Mouse (Mus musculus) intestine, embryonic 15.5 days (tissue): ENCODE data around the gene Tnfrsf4. TPM values are rescaled to one million over a fixed set of nuclear protein-coding genes. Genes with fewer than 3 reads are reported as not detected.

Experiments used
- ATAC-seq: fragments of 200-750 bp; cut with Nextera tagmentation; 2 replicates; pipeline ENCODE4 v1.8.0; 2017; ENCODE audit warnings: moderate TSS enrichment, moderate library complexity
- H3K27ac ChIP-seq: fragments of 300-500 bp; sonication (generic); 2 replicates; pipeline ENCODE4 v1.5.1; 2015; ENCODE audit warnings: mild to moderate bottlenecking, inconsistent platforms
- H3K27me3 ChIP-seq: fragments of 300-500 bp; sonication (generic); replicated peaks from 2 replicates; pipeline ENCODE4 v1.6.1; 2015; ENCODE audit warnings: inconsistent platforms
- H3K36me3 ChIP-seq: fragments of 300-500 bp; sonication (generic); 2 replicates; pipeline ENCODE4 v1.6.1; 2015; ENCODE audit warnings: inconsistent platforms
- H3K4me1 ChIP-seq: fragments of 300-500 bp; sonication (generic); replicated peaks from 2 replicates; pipeline ENCODE4 v1.6.1; 2015; ENCODE audit warnings: inconsistent platforms
- H3K4me2 ChIP-seq: fragments of 300-500 bp; sonication (generic); replicated peaks from 2 replicates; pipeline ENCODE4 v1.6.1; 2015; ENCODE audit warnings: mild to moderate bottlenecking, inconsistent platforms
- H3K4me3 ChIP-seq: fragments of 300-500 bp; sonication (generic); replicated peaks from 2 replicates; pipeline ENCODE4 v1.5.1; 2015; ENCODE audit warnings: inconsistent platforms
- H3K9ac ChIP-seq: fragments of 300-500 bp; sonication (generic); 2 replicates; pipeline ENCODE4 v1.6.1; 2015; ENCODE audit warnings: inconsistent platforms
- H3K9me3 ChIP-seq: fragments of 300-500 bp; sonication (generic); 2 replicates; pipeline ENCODE4 v1.6.1; 2016; ENCODE audit warnings: inconsistent platforms
- WGBS: fragments of 180-500 bp; shearing (Covaris S2); methylation state at CpG from one replicate; pipeline ENCODE4 v1.1.7; 2015; 5-methylcytosine and 5-hydroxymethylcytosine counted together
- microRNA counts: library from miRNA; unstranded; fragments of <30 nt; microRNA quantifications from one replicate; lab custom pipeline; 2016
- polyA plus RNA-seq: library from polyadenylated mRNA; unstranded; fragments of >200 nt; fragmentation: Nextera tagmentation; extraction: Ambion mirVana; gene quantifications from 2 replicates; pipeline ENCODE4 v1.2.1, GENCODE M21; 2015

Tnfrsf4 gene
- polyA plus RNA-seq, 1 experiment from 2014 or later = 0.49 TPM

GRCm38 (mm10) chr4:156055173-156055572, 41.5 kb downstream of the Tnfrsf4 start:
- peak overlapping the region; percentile 71 for H3K27ac ChIP-seq
- peaks cover 17% of the 10 kb centered on the region for H3K4me1 ChIP-seq
- peak overlapping the region; percentile 44 for H3K4me3 ChIP-seq
- H3K27me3 ChIP-seq = no peaks in the 10 kb centered on the region
- peak overlapping the region; percentile 23; the same call in 1 of the 2 replicates for H3K9ac ChIP-seq
- peak overlapping the region; percentile 56 for H3K4me2 ChIP-seq
- no peak for ATAC-seq
- 76% methylated on average over 5 of the region's 5 CpGs for WGBS
- no peaks in the 10 kb centered on the region for H3K36me3 ChIP-seq
- no peaks in the 10 kb centered on the region for H3K9me3 ChIP-seq

- Histone ChIP-seq H3K27me3 (no peaks in the 10 kb centered on the region), H3K36me3 (no peaks in the 10 kb centered on the region), H3K9me3 (no peaks in the 10 kb centered on the region), H3K27ac (peak overlapping the region; percentile 66), H3K9ac (peak overlapping the region; percentile 29), H3K4me2 (peak overlapping the region; percentile 56), H3K4me1 (peaks cover 17% of the 10 kb centered on the region), H3K4me3 (peak overlapping the region; percentile 44)
- WGBS = 49% methylated on average over 10 of the region's 10 CpGs
- ATAC-seq = no peak
Measured at GRCm38 (mm10) chr4:156057702-156058101, 44.1 kb downstream of the Tnfrsf4 start.

- H3K27me3 ChIP-seq = no peaks in the 10 kb centered on the region
- H3K36me3 ChIP-seq = no peaks in the 10 kb centered on the region
- peak overlapping the region; percentile 44 for H3K4me3 ChIP-seq
- peak overlapping the region; percentile 94 for H3K27ac ChIP-seq
- 57% methylated on average over 9 of the region's 9 CpGs for WGBS
- H3K4me1 ChIP-seq = peaks cover 11% of the 10 kb centered on the region
- peak overlapping the region; percentile 65 for H3K9ac ChIP-seq
- H3K4me2 ChIP-seq = peak overlapping the region; percentile 36
- no peaks in the 10 kb centered on the region for H3K9me3 ChIP-seq
- ATAC-seq = no peak
Measured at GRCm38 (mm10) chr4:156058826-156059225, 45.2 kb downstream of the Tnfrsf4 start.

- Histone ChIP-seq H3K9me3 (no peaks in the 10 kb centered on the region), H3K9ac (peak within 1 kb of the TSS; percentile 65), H3K4me2 (peak within 1 kb of the TSS; percentile 36), H3K36me3 (no peaks in the 10 kb centered on the region), H3K4me3 (peak within 1 kb of the TSS; percentile 44), H3K27ac (peak within 1 kb of the TSS; percentile 94), H3K27me3 (no peaks in the 10 kb centered on the region), H3K4me1 (peaks cover 14% of the 10 kb centered on the region)
- ATAC-seq = peak; percentile 78
- WGBS = 22% methylated on average over 5 of the region's 5 CpGs
Measured at GRCm38 (mm10) chr4:156059261-156059660, 45.6 kb downstream of the Tnfrsf4 start, which contains the start of gene Ttll10. TSS of gene Ttll10 (minus strand) at chr4:156059414.

GRCm38 (mm10) chr4:156059713-156060112, 46.1 kb downstream of the Tnfrsf4 start:
- peak; percentile 98 for ATAC-seq
- no peaks in the 10 kb centered on the region for H3K27me3 ChIP-seq
- H3K36me3 ChIP-seq = no peaks in the 10 kb centered on the region
- H3K4me2 ChIP-seq = peak overlapping the region; percentile 36
- WGBS = 19% methylated on average over 10 of the region's 10 CpGs
- H3K4me3 ChIP-seq = peak overlapping the region; percentile 44
- H3K27ac ChIP-seq = peak overlapping the region; percentile 94
- H3K9ac ChIP-seq = peak overlapping the region; percentile 65
- peaks cover 14% of the 10 kb centered on the region for H3K4me1 ChIP-seq
- no peaks in the 10 kb centered on the region for H3K9me3 ChIP-seq

GRCm38 (mm10) chr4:156063861-156064509, 50.3 kb downstream of the Tnfrsf4 start:
- Histone ChIP-seq H3K9me3 (no peaks in the 10 kb centered on the region), H3K4me2 (no peak overlapping the region), H3K36me3 (no peaks in the 10 kb centered on the region), H3K9ac (no peak overlapping the region), H3K27ac (peak overlapping the region; percentile 55), H3K4me3 (no peak overlapping the region), H3K27me3 (no peaks in the 10 kb centered on the region), H3K4me1 (peaks cover 13% of the 10 kb centered on the region)
- peak; percentile 29 for ATAC-seq
- 16% methylated on average over 4 of the region's 4 CpGs for WGBS

GRCm38 (mm10) chr4:156064510-156064897, 50.9 kb downstream of the Tnfrsf4 start:
- Histone ChIP-seq H3K4me2 (no peak overlapping the region), H3K4me3 (no peak overlapping the region), H3K9me3 (no peaks in the 10 kb centered on the region), H3K27ac (peak overlapping the region; percentile 55), H3K36me3 (no peaks in the 10 kb centered on the region), H3K4me1 (peaks cover 13% of the 10 kb centered on the region), H3K27me3 (no peaks in the 10 kb centered on the region), H3K9ac (no peak overlapping the region)
- ATAC-seq = no peak
- 77% methylated on average over 9 of the region's 9 CpGs for WGBS

GRCm38 (mm10) chr4:156065156-156065894, 51.7 kb downstream of the Tnfrsf4 start:
- peaks cover 16% of the 10 kb centered on the region for H3K4me1 ChIP-seq
- no peaks in the 10 kb centered on the region for H3K27me3 ChIP-seq
- no peaks in the 10 kb centered on the region for H3K9me3 ChIP-seq
- 81% methylated on average over 10 of the region's 10 CpGs for WGBS
- no peaks in the 10 kb centered on the region for H3K36me3 ChIP-seq
- H3K27ac ChIP-seq = no peak overlapping the region
- H3K9ac ChIP-seq = no peak overlapping the region
- H3K4me2 ChIP-seq = no peak overlapping the region
- ATAC-seq = no peak
- no peak overlapping the region for H3K4me3 ChIP-seq

MicroRNAs encoded within 50 kb of the gene (microRNA counts, 519-probe panel; counts per million panel counts)
- microRNA mmu-miR-200a (lab: Ali Mortazavi, UCI) (3,490 counts per million, percentile 86 among the panel's probes with 10 or more counts), microRNA mmu-miR-200b (lab: Ali Mortazavi, UCI) (4,059 counts per million, percentile 94 among the panel's probes with 10 or more counts), microRNA mmu-miR-429 (lab: Ali Mortazavi, UCI) (4,489 counts per million, percentile 97 among the panel's probes with 10 or more counts)

Other genes starting within 250 kb of the Tnfrsf4 start
- gene Vwa1, start 239.1 kb upstream of the Tnfrsf4 start, polyA plus RNA-seq = 16.7 TPM in 2 replicates
- gene Tmem88b, start 228.0 kb upstream of the Tnfrsf4 start, polyA plus RNA-seq = 1.00 and 1.1 TPM in 2 replicates
- not detected in 2 replicates for gene Ankrd65, start 223.4 kb upstream of the Tnfrsf4 start, polyA plus RNA-seq
- gene Mrpl20, start 211.0 kb upstream of the Tnfrsf4 start, polyA plus RNA-seq = 225 and 226 TPM in 2 replicates
- 132 and 138 TPM in 2 replicates for gene Ccnl2, start 201.4 kb upstream of the Tnfrsf4 start, polyA plus RNA-seq
- 169 and 171 TPM in 2 replicates for gene Aurkaip1, start 182.6 kb upstream of the Tnfrsf4 start, polyA plus RNA-seq
- 76.9 and 81.3 TPM in 2 replicates for gene Mxra8, start 174.2 kb upstream of the Tnfrsf4 start, polyA plus RNA-seq
- gene Dvl1, start 166.4 kb upstream of the Tnfrsf4 start, polyA plus RNA-seq = 9.9 and 11.9 TPM in 2 replicates
- gene Tas1r3, start 150.5 kb upstream of the Tnfrsf4 start, polyA plus RNA-seq = 0.25 and 0.51 TPM in 2 replicates
- gene Cptp, start 144.4 kb upstream of the Tnfrsf4 start, polyA plus RNA-seq = 20.3 and 20.6 TPM in 2 replicates
- 61.3 and 64.1 TPM in 2 replicates for gene Ints11, start 144.3 kb upstream of the Tnfrsf4 start, polyA plus RNA-seq
- 46.6 and 54.0 TPM in 2 replicates for gene Pusl1, start 122.1 kb upstream of the Tnfrsf4 start, polyA plus RNA-seq
- 12.2 and 13.7 TPM in 2 replicates for gene Acap3, start 122.0 kb upstream of the Tnfrsf4 start, polyA plus RNA-seq
- gene Ube2j2, start 70.0 kb upstream of the Tnfrsf4 start, polyA plus RNA-seq = 100 and 105 TPM in 2 replicates
- gene C1qtnf12, start 51.5 kb upstream of the Tnfrsf4 start, polyA plus RNA-seq = 60.1 and 60.2 TPM in 2 replicates
- 13.4 and 14.0 TPM in 2 replicates for gene B3galt6, start 21.2 kb upstream of the Tnfrsf4 start, polyA plus RNA-seq
- 154 and 166 TPM in 2 replicates for gene Sdf4, start 21.0 kb upstream of the Tnfrsf4 start, polyA plus RNA-seq
- gene Tnfrsf18, start 12.3 kb downstream of the Tnfrsf4 start, polyA plus RNA-seq = 1.1 and 1.6 TPM in 2 replicates
- 3.1 and 3.9 TPM in 2 replicates for gene Ttll10, start 45.6 kb downstream of the Tnfrsf4 start, polyA plus RNA-seq
- 22.2 and 22.8 TPM in 2 replicates for gene 9430015G10Rik, start 96.1 kb downstream of the Tnfrsf4 start, polyA plus RNA-seq
- 0.06 and 0.18 TPM in 2 replicates for gene Rnf223, start 116.7 kb downstream of the Tnfrsf4 start, polyA plus RNA-seq
- 52.1 and 56.5 TPM in 2 replicates for gene Agrn, start 183.6 kb downstream of the Tnfrsf4 start, polyA plus RNA-seq
- gene Isg15, start 187.0 kb downstream of the Tnfrsf4 start, polyA plus RNA-seq = 1.8 and 2.0 TPM in 2 replicates
- 2.1 and 2.2 TPM in 2 replicates for gene AW011738, start 189.5 kb downstream of the Tnfrsf4 start, polyA plus RNA-seq
- gene Perm1, start 202.0 kb downstream of the Tnfrsf4 start, polyA plus RNA-seq = 0.40 and 0.51 TPM in 2 replicates
- 12.6 and 14.8 TPM in 2 replicates for gene Plekhn1, start 221.0 kb downstream of the Tnfrsf4 start, polyA plus RNA-seq
- gene Noc2l, start 222.2 kb downstream of the Tnfrsf4 start, polyA plus RNA-seq = 86.5 and 87.8 TPM in 2 replicates
- gene Samd11, start 241.8 kb downstream of the Tnfrsf4 start, polyA plus RNA-seq = 0.69 and 1.00 TPM in 2 replicates